Mouse (Mus musculus) cerebellum, adult 2 months (tissue): ENCODE measurements around the gene Trpc2.

Source experiments
- CTCF ChIP-seq: fragments of 200-500 bp; IDR thresholded peaks from 2 replicates; pipeline ENCODE4 v1.5.1; 2011; ENCODE audit warnings: low read depth, mild to moderate bottlenecking, control low read depth, low read length, moderate library complexity, borderline replicate concordance; ENCODE audit not compliant: insufficient read depth
- POLR2A ChIP-seq: fragments of 200-500 bp; IDR thresholded peaks from 2 replicates; pipeline ENCODE4 v1.6.1; 2011; ENCODE audit warnings: low read length, control low read depth, borderline replicate concordance; ENCODE audit not compliant: insufficient read depth

DNA sequence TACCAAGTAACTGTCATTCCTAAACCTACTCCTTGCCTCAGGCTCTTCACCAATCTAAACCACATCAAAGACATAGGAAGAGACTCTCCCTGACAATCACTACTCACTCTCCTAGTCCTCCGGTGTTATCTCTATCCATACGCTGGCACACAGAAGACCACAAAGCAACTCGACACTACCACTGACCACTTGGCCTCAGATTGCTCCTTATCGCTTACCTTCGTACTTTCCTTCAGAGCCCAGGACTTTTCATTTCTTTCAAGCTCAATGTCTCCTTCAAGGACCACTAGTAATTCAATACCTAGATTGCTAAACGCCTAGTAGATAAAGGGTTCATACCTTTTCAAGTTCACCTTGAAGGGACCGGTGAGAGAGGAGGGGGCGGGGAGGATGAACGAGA is 19.0 kb upstream of the Trpc2 start:
- TF ChIP-seq CTCF (no peak), POLR2A (no peak)
